Mouse (Mus musculus) liver, adult 10 weeks (tissue): ENCODE data around the gene Hao2. TPM values are rescaled to one million over a fixed set of nuclear protein-coding genes. Genes with fewer than 3 reads are reported as not detected.

ENCODE experiments used
- polyA plus RNA-seq: library from polyadenylated mRNA; stranded (reverse); fragments of 350-450 nt; fragmentation: Illumina TruSeq; extraction: RNeasy Lipid Tissue Mini Kit (QIAGEN cat#74804); gene quantifications from one replicate; pipeline ENCODE4 v1.2.3, GENCODE M21; 2014; ENCODE audit warnings: low read depth, low replicate concordance

Hao2 gene
- 14.6 TPM for polyA plus RNA-seq

DNA sequence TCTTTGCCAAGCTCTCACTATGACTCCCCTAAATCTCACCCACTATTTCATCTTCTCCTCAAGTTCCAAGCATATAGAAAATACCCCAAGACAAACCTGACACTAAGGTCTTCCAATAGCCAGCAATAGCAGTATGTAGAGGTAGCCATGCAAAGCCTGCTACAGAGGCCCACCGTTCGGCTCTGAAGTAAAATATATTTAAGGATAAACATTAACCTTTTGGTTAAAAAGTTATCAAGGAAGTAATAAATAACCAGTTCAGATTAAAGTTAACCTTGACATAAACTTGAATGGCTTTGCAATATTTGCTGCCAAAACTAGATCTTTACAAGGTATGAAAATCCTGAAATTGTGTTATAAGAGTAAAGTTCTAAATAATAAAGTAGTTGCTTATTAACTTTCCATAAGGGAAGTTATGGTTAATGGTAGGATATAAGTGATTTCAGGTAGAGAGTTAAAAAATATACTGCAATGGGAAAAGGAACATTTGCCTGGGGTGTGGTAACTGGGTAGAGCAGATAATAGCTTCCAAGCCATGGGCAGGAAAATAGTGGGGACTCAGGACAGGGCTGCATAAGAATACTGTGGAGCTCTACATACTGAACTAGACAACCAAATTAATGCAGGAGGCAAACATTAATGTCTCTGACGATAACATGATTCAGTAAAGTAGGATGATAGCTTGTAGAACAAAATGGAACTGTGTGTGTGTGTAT lies at the start of gene Hao2:
Gene Hao2 (minus strand): TSS at position 183 of the 716 bp plus-strand sequence.

GRCm38 (mm10) chr3:98859576-98859975 lies 33.5 kb downstream of the Hao2 start, which contains the start of gene Hsd3b1:
TSS of gene Hsd3b1 (minus strand) at chr3:98859794.

Other genes starting within 250 kb of the Hao2 start
- 32.2 TPM for gene Hsd3b2, start 168.7 kb downstream of the Hao2 start, polyA plus RNA-seq
- gene Hsd3b3, start 130.1 kb downstream of the Hao2 start, polyA plus RNA-seq: 166 TPM
- not detected for gene Hsd3b6, start 78.8 kb downstream of the Hao2 start, polyA plus RNA-seq
- gene Hsd3b1, start 33.4 kb downstream of the Hao2 start, polyA plus RNA-seq: 0.32 TPM
- gene Wars2, start 247.8 kb upstream of the Hao2 start, polyA plus RNA-seq: 3.3 TPM